11 mouse cellular contexts compared by ENCODE assay signal in the genomic region with DNA sequence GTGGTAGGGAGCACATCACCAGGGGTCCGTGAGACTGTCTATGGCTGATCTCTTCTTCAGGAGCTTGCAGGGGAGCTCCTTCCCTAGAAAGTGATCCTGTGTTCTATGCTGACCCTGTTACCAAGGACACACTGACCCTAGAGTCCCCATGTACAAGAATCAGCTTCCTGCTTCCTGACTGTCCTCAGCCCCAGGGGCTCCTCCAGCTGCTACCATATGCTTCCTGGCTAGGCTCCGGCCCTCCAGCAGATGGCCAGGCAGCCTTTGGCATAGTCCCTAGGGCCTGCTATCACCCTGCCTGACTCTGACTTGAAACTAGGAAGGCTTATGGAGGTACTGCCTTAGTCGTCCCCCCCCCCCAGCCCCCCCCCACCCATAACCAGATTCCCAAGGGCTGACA. TPM values are rescaled to one million over a fixed set of nuclear protein-coding genes. Genes with fewer than 3 reads are reported as not detected.
DNase-seq lines count a peak whose midpoint lies in the region; TF ChIP-seq lines count a peak whose summit lies in the region.
"Had no signal": no experiment of that assay in that cellular context is flagged by ENCODE, and none has a peak within 500 bp of the region (broad histone marks: within the 10 kb centered on the region; RNA-seq: fewer than 3 reads in every experiment).

No protein-coding gene starts in this region.

- no peak overlapping the region for H3K4me3 ChIP-seq in heart, adult 2 months
- no peak overlapping the region for H3K4me3 ChIP-seq in kidney, adult 2 months (ENCODE audit: insufficient read depth, low read depth, low read length)

- no peaks in the 10 kb centered on the region for H3K79me2 ChIP-seq in heart, adult 2 months (replicated peaks; ENCODE audit: control insufficient read depth, insufficient read depth, low read length)

- intact Hi-C loops in left cerebral cortex, postnatal 4 days (cut with DNase I), result no loop called here
- intact Hi-C loops in heart, adult 2 months (cut with DNase I), result no loop called here

- TF ChIP-seq POLR2A in heart, adult 2 months (IDR thresholded peaks at IDR 0.05; ENCODE audit: insufficient read depth, low read depth, low read length), result no peak
- TF ChIP-seq POLR2A in kidney, adult 2 months (IDR thresholded peaks at IDR 0.05; ENCODE audit: low read depth, low read length), result no peak

- H3K36me3 ChIP-seq in heart, adult 2 months (ENCODE audit: control insufficient read depth, insufficient read depth, low read length), result peaks cover 5% of the 10 kb centered on the region; the same call in 1 of the 2 replicates
- no peaks in the 10 kb centered on the region for H3K36me3 ChIP-seq in kidney, adult 2 months (ENCODE audit: control insufficient read depth, insufficient read depth, low read length)
- H3K36me3 ChIP-seq: G1E had no signal

- H3K9ac ChIP-seq in heart, adult 2 months (ENCODE audit: low read depth, low read length), result no peak overlapping the region

- TF ChIP-seq CTCF in heart, adult 2 months (IDR thresholded peaks at IDR 0.05), result peak; percentile 41
- peak; percentile 16; the same call in 1 of the 2 replicates for TF ChIP-seq CTCF in kidney, adult 2 months (conservative IDR thresholded peaks at IDR 0.05; ENCODE audit: insufficient read depth, insufficient read length, low read depth, low read length)

- 19% methylated on average over 3 of the region's 3 CpGs for WGBS in heart, adult 2 months
- 42% methylated on average over 3 of the region's 3 CpGs for WGBS in kidney, adult 2 months

- peaks cover 11% of the 10 kb centered on the region for H3K4me1 ChIP-seq in heart, adult 2 months (ENCODE audit: control insufficient read depth, insufficient read depth, low read length)
- H3K4me1 ChIP-seq in kidney, adult 2 months (ENCODE audit: control insufficient read depth, insufficient read depth, low read length), result no peaks in the 10 kb centered on the region

- TF ChIP-seq EP300 in heart, adult 2 months (IDR thresholded peaks at IDR 0.05; ENCODE audit: insufficient read depth, low read depth, low read length), result 0 out of 2 replicates have a peak, but pooled peaks have one; percentile 37

- H3K27me3 ChIP-seq in heart, adult 2 months (ENCODE audit: control insufficient read depth, insufficient read depth, low read length), result no peaks in the 10 kb centered on the region
- no peaks in the 10 kb centered on the region for H3K27me3 ChIP-seq in kidney, adult 2 months (replicated peaks; ENCODE audit: control insufficient read depth, insufficient read depth, low read length)

- H3K27ac ChIP-seq in heart, adult 2 months, result peak overlapping the region; percentile 45
- no peak overlapping the region for H3K27ac ChIP-seq in kidney, adult 2 months (ENCODE audit: insufficient read depth, low read depth, low read length)

- DNase-seq in left cerebral cortex, postnatal 4 days, result peak; percentile 40
- no peak for DNase-seq in left cerebral cortex, adult 11 months (ENCODE audit: low spot score)
- DNase-seq in heart, adult 2 months, result peak; percentile 49 to 52
- peak; percentile 46 for DNase-seq in kidney, adult 2 months
- DNase-seq in lung, postnatal 4 days, result peak; percentile 58 to 85
- DNase-seq in frontal cortex, postnatal 36 days (ENCODE audit: low spot score in 2 of 2), result no peak
- no peak for DNase-seq in right cerebral cortex, postnatal 10 days (ENCODE audit: low spot score in 2 of 2)
- DNase-seq in gastrocnemius, adult 8-10 months (ENCODE audit: low spot score in 2 of 2), result no peak

RNA-seq across cellular contexts. Expression of a gene that starts 24.0 kb away (rescaled TPM):
- total RNA-seq in left cerebral cortex, postnatal 4 days (2021), result 1 to 10 TPM; 1.4 to 1.8 TPM
- total RNA-seq in heart, adult 2 months (2021), result 10 to 100 TPM; 47.2 to 52.4 TPM
- polyA plus RNA-seq in heart, adult 2 months (2012; rRNA removed), result 32.3 and 65.7 TPM in 2 replicates
- 0.81 and 0.84 TPM in 2 replicates for polyA plus RNA-seq in kidney, adult 2 months (2012; rRNA removed)
- not detected for total RNA-seq in gastrocnemius, adult 8-10 months (2022)
- polyA plus RNA-seq: G1E had no signal

RNA-seq across cellular contexts. Expression of a gene that starts 52.1 kb away (rescaled TPM):
- not detected for total RNA-seq in left cerebral cortex, postnatal 4 days (2021)
- total RNA-seq in heart, adult 2 months (2021), result not detected
- polyA plus RNA-seq in heart, adult 2 months (2012; rRNA removed), result not detected in 2 replicates
- 76.0 and 79.1 TPM in 2 replicates for polyA plus RNA-seq in kidney, adult 2 months (2012; rRNA removed)
- total RNA-seq in gastrocnemius, adult 8-10 months (2022), result not detected
- total RNA-seq: common myeloid progenitor, adult 5-6 weeks; midbrain, postnatal 0 days had no signal
- polyA plus RNA-seq: G1E; midbrain, postnatal 0 days had no signal

Comparison
In these comparisons a context has a peak if more than half of its experiments do, and no peak if none do; other contexts are left out.
1. DNase-seq: peak in left cerebral cortex, postnatal 4 days (single experiment), heart, adult 2 months (2 of 2), kidney, adult 2 months (single experiment) and lung, postnatal 4 days (2 of 2); none in left cerebral cortex, adult 11 months (single experiment), frontal cortex, postnatal 36 days (0 of 2), right cerebral cortex, postnatal 10 days (0 of 2) and gastrocnemius, adult 8-10 months (0 of 2).
2. RNA of a gene that starts 24.0 kb away (total RNA-seq): 47.2 to 52.4 TPM in heart, adult 2 months; 1.4 to 1.8 TPM in left cerebral cortex, postnatal 4 days and not detected in gastrocnemius, adult 8-10 months; every median in the first group is over 10 times any median in the second.